Mouse (Mus musculus) stomach, postnatal 0 days (tissue): ENCODE data around the gene Sat2.

Experiments used
- CTCF ChIP-seq: IDR thresholded peaks from 2 replicates; pipeline ENCODE4 v1.5.1; 2016; ENCODE audit warnings: antibody characterized with exemption, low read depth, mild to moderate bottlenecking, moderate library complexity
- EP300 ChIP-seq: optimal IDR thresholded peaks from 2 replicates; pipeline ENCODE3; 2016; ENCODE audit warnings: antibody characterized with exemption

- TF ChIP-seq EP300, result no peak
- TF ChIP-seq CTCF, result no peak
These were observed 32.9 kb downstream of the Sat2 start for GRCm38 (mm10) chr11:69654760-69655159.
